Mouse (Mus musculus): ENCODE measurements around the gene Zfp709. TPM values are rescaled to one million over a fixed set of nuclear protein-coding genes. Genes with fewer than 3 reads are reported as not detected.

The Zfp709 gene
- polyA plus RNA-seq, 1 experiment from 2014 or later, result 5.1 TPM

Other genes starting within 250 kb of the Zfp709 start
- 1.1 and 1.2 TPM in 2 replicates for gene Unc13a, start 210.3 kb upstream of the Zfp709 start, polyA plus RNA-seq (2015; fragmentation: Nextera tagmentation; extraction: Ambion mirVana)
- 9.3 and 9.5 TPM in 2 replicates for gene Jak3, start 205.7 kb upstream of the Zfp709 start, polyA plus RNA-seq (2015; fragmentation: Nextera tagmentation; extraction: Ambion mirVana)
- 1.1 and 1.7 TPM in 2 replicates for gene Insl3, start 192.8 kb upstream of the Zfp709 start, polyA plus RNA-seq (2015; fragmentation: Nextera tagmentation; extraction: Ambion mirVana)
- 12.2 and 15.0 TPM in 2 replicates for gene B3gnt3, start 180.2 kb upstream of the Zfp709 start, polyA plus RNA-seq (2015; fragmentation: Nextera tagmentation; extraction: Ambion mirVana)
- gene Fcho1, start 156.3 kb upstream of the Zfp709 start, polyA plus RNA-seq (2015; fragmentation: Nextera tagmentation; extraction: Ambion mirVana), result 6.1 and 7.0 TPM in 2 replicates
- gene Zfp882, start 26.6 kb downstream of the Zfp709 start, polyA plus RNA-seq (2015; fragmentation: Nextera tagmentation; extraction: Ambion mirVana), result 3.6 and 4.5 TPM in 2 replicates
- 20.8 and 24.5 TPM in 2 replicates for gene Zfp617, start 26.6 kb downstream of the Zfp709 start, polyA plus RNA-seq (2015; fragmentation: Nextera tagmentation; extraction: Ambion mirVana)
- gene Zfp961, start 69.0 kb downstream of the Zfp709 start, polyA plus RNA-seq (2015; fragmentation: Nextera tagmentation; extraction: Ambion mirVana), result 20.0 and 22.2 TPM in 2 replicates
- gene Cyp4f18, start 127.6 kb downstream of the Zfp709 start, polyA plus RNA-seq (2015; fragmentation: Nextera tagmentation; extraction: Ambion mirVana), result 3.8 TPM in 2 replicates
- not detected in 2 replicates for gene Olfr372, start 159.2 kb downstream of the Zfp709 start, polyA plus RNA-seq (2015; fragmentation: Nextera tagmentation; extraction: Ambion mirVana)
- gene Olfr373, start 201.2 kb downstream of the Zfp709 start, polyA plus RNA-seq (2015; fragmentation: Nextera tagmentation; extraction: Ambion mirVana), result 0.03 TPM in 1 of 2 replicates, not detected in the other
- 0.06 TPM in 1 of 2 replicates, not detected in the other for gene Olfr374, start 225.0 kb downstream of the Zfp709 start, polyA plus RNA-seq (2015; fragmentation: Nextera tagmentation; extraction: Ambion mirVana)